Mouse (Mus musculus): ENCODE measurements at regions not wholly inside any gene's neighbourhood (a gene's known extent, or its start where the extent isn't known, plus 50 kb on each side); places are given as distances from the start of the nearest gene placed in this dataset.

DNA sequence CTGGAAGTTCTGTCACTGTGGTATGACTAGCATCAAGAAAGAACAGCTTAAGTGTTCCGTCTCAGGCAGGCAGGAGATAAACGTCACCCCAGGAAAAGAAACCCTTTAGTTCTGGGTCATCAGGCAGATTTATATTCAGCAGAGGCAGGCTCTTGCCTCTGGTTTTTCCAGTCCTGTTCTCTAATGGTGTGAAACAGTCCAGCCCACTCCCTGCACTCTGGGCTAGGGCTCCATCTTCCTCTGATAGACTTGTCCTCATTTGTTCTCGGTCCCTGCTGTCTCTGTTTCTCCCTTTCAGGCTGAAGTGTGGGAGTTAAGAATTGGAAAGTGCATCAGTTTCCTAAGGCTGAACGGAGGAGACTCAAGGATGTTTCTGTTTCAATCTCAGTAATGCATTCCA is 240.0 kb downstream of the Csl start:
- DNase-seq, result no peak
- intact Hi-C loops (cut with DNase I), result no loop called here

DNA sequence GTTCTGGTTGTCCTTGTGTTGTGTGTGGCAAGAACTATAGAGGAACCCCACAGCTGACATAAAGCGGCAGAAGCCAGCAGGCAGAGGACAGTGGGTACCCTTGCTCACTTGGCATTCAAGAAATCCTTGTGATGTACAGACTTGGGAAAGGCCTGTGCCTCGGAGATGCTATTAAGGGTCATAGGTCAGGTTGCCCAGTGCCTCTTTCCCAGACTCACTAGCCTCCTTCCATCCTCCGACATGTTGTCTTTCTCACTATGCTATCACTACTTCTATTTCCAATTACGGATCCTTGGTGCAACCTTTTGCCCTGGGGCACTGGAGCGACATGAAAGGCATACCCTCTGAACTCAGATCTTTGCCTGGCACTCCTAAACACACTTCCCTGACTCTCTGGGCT is 235.6 kb downstream of the Csl start:
- no peak for DNase-seq
- intact Hi-C loops (cut with DNase I), result no loop called here

DNA sequence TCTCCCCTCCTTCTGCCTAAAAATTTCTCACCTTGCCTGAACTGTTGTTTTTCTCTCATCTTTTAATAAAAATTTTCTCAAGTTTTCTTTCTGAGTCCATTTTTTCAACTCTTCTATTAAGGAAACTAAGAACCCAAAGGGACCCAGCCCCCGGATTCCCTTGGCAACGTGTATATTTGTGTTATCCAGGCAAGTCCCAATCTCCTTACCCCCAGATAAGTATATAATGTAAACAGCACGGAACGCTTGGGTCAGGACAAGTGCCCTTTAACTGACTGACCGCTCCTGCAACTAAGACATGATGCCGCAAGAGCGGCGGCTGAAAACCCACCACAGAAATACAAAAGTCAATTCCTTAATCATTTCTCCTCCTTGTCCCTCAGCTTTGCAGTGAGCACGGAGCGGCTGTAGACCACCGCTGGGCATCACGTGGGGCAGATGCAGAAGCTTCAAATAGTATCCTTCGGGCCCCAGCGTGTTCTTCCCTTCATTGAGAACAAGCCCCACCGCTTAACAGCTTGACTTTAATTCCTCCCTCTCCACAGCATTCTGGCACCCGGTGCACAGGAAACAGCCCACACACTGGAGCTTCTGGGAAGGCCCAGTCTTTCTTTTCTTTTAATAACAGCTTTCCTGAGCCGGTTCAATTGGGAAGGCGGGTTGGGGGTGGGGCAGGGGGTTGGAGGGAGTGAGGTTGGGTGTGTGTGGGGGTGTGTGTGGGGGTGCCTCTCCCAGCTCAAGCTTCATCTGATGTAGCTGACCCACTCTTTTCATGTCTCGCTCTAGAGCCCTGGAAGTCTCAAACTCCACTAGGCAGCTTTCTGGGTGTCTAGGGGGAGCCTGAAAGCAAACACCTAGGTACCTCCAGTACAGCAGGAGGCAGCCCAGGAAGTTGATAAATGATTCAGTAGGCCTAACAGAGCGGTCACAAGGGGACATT is 234.9 kb downstream of the Csl start:
- intact Hi-C loops (cut with DNase I), result no loop called here
- peak; percentile 38 for DNase-seq

DNA sequence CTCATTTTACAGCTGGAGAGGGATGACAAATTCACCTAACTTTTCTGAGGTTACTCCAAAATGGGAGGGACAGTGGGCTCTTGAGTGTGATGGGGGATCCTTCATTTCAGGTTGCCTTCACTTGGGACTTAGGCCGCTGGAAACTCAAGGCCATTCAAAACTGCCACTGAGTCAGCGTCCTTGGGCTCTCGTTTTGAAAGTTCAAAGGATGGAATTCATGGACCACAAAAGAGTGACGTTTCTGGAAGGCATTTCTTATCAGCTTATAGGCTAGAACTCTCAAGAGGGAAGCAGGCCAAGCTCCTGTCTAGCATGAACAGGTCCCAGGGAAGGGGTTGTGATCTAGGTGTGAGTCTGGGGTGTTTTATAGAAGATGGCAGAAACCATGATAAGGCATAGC is 233.3 kb downstream of the Csl start:
- intact Hi-C loops (cut with DNase I), result no loop called here
- no peak for DNase-seq

DNA sequence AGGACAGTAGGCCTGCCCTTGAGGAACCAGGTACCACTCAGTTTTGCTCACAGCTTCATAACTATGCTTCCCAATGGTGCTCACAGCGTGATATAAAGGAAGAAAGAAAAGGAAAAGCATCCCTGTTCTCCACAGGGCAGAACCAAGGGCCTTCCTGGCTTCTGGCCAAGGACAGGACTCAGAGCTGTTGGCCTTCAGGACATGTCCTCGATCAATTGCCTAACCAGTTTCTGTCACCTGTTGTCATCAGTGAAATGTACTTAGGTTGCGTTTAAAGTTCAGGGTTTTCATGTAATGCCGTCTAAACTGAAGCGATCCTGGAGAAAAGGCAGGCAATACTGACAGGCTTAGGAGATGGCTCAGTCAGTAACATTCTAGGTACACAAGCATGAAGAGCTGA is 232.9 kb downstream of the Csl start:
- no peak for DNase-seq

DNA sequence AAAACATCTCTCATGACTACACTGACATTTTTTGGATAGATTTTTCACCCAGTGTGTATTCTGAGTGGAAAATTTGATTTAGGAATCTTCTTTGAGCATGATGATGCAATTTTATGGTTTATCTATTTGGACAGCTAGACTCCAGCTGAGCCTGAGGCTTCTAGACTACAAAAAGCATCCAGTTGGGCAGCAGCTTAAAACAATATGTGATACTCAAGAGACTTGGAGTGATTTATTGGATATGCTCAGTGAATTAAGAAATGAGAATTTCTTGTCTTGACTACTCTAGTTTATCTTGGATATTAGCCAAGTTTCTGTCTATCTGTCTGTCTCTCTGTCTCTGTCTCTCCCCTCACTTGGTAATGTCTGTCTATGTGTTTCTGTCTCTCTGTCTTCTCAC is 228.4 kb downstream of the Csl start:
- DNase-seq, result no peak
- intact Hi-C loops (cut with DNase I), result no loop called here

More for the DNA sequence above, 232.9 kb downstream of the Csl start:
- intact Hi-C loops (cut with DNase I), result no loop called here

DNA sequence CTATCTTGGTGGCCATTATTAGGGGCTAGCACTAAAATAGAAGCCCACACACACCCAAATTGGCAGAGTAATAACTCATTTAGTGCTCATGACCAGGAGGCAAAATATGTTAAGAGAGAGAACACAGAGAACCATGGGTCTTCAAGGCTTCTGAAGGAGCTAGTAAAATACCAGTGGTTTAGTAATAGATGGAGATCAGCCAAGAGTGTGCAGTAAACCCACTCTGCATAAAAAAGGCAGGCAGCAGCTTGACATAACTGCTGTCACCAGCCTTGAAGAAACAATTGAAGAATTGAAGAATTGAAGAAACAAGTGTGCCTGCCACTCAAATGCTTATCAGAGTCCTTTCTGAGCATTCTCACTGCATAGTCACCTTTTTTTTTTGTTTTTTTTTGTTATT is 227.9 kb downstream of the Csl start:
- intact Hi-C loops (cut with DNase I), result no loop called here

DNA sequence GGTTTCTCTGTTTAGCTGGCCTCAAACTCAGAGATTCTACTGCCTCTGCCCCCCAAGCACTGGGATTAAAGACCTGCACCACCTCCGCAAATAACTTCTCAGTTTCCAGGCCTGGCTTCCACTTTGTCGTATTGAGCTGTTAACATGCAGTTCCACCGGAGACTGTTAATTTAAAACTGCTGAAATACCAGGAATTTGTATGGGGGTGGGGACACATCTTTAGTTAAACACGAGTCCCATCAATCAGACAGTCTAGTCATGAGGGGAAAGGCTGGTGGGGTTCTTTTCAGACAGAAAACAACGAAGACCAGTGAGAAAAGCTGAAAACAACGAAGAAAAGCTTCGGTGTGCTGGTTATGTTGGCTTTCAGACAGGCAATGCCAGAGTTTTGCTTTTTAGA is 227.5 kb downstream of the Csl start:
- DNase-seq, result no peak
- intact Hi-C loops (cut with DNase I), result no loop called here

More for the DNA sequence above, 227.9 kb downstream of the Csl start:
- no peak for DNase-seq

DNA sequence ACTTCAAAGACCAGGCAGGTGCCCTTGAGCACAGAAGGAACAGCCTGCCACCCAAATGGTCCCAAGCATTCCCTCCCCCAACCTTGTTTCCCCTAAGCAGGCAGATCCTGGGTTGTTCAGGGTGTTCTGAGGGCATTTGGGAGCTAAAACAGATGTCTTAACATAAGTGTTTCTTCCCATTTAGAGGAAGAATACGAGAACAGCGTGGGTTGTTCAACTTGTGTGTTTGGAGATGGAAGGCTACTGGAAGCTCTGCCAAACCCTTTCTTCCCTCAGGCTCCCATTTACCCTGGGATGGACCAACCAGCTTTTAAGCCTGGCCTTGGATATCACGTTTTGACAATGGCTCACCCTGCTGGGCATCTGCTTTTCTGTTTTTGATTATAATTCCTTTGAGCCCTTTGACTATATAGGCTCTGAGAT is 226.8 kb downstream of the Csl start:
- intact Hi-C loops (cut with DNase I), result no loop called here
- DNase-seq, result peak; percentile 5

DNA sequence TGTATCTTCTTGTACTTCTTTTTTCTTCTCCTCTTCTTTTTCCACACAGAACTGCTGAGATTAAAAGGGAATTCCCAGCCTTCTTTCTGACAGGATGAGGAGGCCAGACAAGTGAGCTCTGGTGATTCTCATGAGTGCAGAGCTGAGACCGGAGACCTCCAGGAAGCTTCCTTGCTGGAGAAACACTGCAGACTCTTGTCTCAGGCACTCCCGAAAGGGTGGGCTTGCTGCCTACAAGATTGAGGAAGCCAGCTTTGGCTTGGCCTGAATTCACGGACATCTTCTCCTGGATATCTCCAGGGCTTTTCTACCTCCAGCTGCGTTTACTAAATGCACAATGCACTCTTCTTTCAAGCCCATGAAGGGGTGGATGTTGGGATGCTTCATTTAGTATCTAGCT is 226.0 kb downstream of the Csl start:
- intact Hi-C loops (cut with DNase I), result no loop called here

DNA sequence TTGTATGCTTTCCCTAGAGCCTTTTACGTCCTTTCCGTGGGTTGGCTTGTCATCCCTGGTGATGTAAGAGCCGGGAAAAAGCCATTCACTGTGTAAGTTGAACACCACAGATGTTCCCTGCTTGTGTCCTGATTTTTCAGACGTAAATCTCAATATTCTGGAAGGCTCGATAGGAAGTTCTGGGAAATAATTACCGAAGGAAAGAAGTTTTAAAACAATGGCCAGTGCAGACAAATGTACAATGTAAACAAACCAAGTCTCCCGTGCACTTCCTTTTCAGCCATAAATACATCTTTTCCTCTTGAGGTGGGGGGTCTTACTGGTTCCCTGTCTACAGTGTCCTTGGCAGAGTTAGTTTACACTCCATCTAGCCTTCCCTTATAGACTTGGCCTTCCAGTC is 225.2 kb downstream of the Csl start:
- intact Hi-C loops (cut with DNase I), result no loop called here

More for the DNA sequence above, 226.0 kb downstream of the Csl start:
- DNase-seq, result no peak

DNA sequence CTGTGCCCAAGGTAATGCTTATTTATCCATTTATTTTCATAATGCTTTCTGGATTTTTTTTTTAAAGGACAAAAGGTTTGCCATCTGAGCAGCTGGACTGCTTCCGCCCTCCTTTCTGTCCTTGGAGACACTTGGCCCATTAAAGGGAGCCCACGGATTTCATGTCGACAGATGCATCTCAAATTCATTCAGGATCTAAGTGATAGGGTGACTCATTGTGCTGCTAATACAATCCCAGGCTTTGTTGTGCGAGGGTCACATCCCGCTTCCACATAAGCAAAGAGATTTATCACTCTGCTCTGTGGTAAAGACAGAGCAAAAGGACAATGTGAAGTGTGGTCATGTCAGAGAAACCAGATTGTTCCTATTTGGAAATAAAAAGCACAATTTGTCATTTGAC is 220.8 kb downstream of the Csl start:
- intact Hi-C loops (cut with DNase I), result no loop called here
- DNase-seq, result no peak

More for the DNA sequence above, 225.2 kb downstream of the Csl start:
- no peak for DNase-seq

DNA sequence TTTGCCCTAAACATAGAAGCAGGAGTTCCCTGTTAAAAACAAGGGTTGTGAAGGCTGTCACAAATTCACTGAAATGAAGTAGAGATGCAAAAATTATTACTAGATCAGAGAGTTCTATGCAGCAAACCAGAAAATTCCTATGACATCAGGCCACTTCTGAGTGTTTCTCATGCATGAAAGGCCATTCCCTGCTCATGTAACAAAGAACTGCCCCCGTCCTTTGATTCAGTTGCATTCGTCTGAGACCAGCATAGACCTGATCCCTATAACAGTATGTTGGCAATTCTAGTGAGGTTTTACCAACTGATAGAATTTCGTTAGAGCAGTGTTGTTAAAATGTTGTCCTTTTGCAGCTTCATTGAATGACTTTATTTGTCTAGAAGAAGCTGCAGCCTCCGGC is 207.1 kb downstream of the Csl start:
- no peak for DNase-seq
- intact Hi-C loops (cut with DNase I), result no loop called here

DNA sequence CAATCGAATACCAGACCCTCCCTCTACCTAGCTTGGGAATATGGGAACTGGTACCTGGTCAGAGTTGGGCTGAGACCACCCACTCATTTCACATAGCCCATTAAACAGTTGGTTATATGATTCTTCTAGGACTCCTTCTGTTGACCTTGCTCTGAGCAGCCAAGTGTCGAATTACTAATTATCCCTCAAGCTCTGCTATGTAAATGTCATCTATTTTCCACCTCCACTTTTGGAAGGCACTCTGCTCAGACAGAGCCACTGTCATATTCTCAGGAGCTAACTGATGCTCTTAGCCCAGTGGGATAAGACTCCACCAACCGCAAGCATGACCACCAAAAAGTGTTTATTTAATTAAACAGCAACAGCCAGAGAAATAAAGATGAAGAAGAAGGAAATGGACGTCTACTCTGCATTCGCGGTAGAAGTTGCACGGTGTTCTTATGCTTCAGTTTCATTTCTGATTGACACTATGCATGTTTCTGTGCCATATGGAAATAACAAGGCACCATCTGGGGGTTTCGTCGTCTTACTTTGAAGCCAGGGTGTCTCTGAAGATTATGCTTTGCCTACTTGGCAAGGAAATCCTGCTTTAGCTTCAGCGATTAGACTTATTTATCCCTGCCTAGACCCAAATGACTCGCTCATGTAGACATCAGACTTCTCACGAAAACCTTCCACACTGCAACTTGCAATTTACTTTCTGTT is 206.5 kb downstream of the Csl start:
- peak; percentile 26 for DNase-seq
- intact Hi-C loops (cut with DNase I), result no loop called here

DNA sequence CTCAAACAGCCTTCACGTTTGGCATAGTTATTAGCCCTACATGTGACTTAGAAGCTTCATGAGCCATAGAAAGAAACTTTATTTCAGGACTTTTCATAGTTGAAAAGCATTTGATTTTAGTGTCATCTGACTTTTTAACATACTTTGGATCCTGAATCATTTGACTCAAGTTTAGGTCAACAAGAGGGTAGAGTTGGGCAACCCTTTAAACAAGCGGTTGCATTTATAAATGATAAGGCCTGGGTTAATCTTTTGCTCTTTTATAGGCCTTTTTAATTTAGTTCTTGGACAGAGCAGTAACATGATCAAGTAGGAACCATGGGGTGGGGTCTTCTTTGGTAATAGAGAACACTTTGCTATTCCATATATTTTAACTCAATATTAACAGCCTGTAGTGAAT is 204.4 kb downstream of the Csl start:
- intact Hi-C loops (cut with DNase I), result no loop called here
- DNase-seq, result no peak

DNA sequence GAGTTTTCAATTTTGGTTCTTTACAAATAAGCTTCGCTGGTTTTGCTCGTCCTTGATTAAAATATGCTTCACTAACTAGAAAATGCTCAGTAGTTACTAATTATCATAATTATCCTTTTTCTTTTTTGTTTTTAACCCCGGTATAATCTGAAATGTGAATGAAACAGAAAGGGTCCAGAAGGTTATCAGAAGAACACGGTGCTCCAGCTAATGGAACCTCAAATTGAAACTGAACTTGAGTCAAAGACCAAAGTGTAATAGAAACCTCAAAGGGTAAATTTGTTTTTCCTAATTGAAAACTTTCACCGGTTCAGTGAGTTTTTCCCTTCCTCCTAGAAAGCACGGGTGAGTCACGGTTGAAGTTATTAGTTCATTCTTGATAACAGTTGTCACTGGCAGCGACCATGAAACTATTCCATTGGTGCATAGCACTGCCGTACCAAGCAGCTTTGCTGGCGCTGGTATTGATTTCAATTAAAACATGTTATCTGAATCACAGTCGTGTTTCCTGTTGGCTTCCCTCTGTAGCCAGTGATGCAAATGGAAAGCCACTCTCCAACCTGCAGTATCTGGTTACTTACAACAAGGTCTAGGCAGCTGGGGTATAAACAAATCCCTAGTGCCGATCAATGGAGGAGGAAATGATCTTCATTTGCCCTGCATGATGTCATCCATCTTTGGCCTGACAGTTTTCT is 203.7 kb downstream of the Csl start:
- intact Hi-C loops (cut with DNase I), result no loop called here
- no peak for DNase-seq

DNA sequence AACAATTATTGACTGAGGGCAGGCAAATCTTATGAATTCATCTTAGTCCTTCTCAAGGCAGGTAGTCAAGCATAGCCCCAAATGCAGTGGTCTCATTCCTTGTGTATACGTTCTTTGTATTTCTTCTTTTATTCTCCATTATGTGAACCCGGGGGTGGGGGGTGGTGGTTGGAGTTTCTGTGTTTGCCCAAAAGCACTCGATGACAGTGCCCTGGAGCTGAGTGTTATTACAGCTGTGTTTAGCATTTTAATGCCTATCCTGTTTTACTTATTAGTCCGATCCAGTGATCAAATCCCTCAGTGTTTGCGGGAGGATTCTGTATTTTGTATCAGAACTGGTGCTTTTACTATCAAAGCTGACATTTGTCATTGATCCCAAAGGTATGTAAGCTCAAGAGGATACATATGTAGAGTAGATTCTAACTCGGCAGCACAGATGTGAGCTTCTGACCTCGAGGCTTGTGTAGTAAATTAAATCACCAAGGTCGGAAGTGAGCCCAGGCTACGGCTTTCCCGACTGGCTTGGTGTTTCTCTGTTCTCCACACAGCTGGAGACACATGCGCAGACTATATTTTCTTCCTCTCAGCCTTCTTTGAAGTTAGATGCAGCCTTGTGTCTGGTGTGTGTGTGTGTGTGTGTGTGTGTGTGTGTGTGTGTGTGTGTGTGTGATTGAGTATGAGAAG is 203.0 kb downstream of the Csl start:
- intact Hi-C loops (cut with DNase I), result no loop called here

DNA sequence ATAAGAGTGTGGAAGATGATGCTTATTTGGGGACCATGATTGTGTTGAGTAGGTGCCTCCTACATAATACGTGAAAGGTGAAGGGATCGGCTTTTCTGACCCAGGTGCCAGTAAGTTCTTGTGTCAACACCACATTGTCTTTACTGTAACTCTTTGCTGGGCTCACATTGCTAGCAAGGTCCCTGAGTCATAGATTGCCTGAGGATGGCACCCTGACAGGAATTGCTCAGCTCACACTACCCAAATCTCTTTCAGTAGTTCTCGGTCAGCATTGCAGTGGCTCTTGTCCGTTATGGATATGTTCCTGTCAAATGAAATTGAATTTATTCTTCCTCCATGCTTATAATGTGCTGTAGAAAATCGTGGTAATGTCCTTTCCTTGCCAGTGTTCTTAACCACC is 200.8 kb downstream of the Csl start:
- no peak for DNase-seq
- intact Hi-C loops (cut with DNase I), result no loop called here

More for the DNA sequence above, 203.0 kb downstream of the Csl start:
- no peak for DNase-seq

DNA sequence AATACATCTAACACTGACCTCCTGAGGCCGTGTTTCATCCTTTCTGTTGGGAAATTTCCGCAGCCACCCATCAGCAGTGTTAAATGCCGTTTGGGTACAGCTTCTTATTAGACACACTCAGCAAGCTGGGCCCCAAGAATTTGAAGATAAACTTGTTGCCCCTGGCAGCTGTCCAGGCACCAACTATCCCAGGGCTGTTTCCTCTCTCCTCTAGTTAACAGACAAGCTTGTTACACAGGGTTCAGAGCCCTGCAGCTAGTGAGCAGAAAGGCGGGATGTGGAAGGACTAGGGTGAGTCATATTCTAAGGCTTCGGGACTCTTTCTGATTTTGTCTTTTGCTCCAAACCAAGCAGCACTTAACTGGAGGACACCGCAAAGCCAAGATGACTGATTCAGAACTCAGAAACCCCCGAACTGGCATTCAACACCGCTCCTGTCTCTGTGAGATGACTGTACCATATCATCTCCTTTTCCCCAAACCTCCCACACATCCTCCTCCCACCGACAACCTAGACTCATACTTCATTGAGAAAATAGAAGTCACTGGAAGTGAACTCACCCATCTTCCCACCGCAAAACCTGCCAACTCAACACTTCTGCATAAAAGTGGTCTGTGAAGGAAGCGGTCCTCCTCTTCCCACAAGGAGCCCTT is 198.2 kb downstream of the Csl start:
- intact Hi-C loops (cut with DNase I), result no loop called here
- no peak for DNase-seq

DNA sequence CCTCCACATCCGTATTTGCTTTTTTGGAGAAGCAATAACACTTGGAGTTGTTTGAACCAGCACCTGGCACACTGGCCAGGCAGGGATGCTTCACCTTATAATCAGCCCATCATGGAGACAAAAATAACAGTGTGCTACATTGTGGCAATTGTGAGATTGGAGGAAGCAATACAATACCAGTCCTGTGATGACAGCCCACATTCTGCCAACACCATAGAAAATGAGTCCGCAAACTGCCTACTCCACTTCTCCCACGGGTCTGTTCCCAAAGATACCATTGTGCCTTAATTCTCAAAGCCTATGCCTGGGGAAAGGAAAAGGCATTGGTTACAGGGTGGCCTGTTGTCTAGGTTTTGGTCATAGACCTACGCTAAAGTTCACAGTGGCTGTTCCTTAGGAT is 194.9 kb downstream of the Csl start:
- no peak for DNase-seq
- intact Hi-C loops (cut with DNase I), result no loop called here
